Mouse (Mus musculus): ENCODE measurements around the gene Kalrn.

The Kalrn gene

DNA sequence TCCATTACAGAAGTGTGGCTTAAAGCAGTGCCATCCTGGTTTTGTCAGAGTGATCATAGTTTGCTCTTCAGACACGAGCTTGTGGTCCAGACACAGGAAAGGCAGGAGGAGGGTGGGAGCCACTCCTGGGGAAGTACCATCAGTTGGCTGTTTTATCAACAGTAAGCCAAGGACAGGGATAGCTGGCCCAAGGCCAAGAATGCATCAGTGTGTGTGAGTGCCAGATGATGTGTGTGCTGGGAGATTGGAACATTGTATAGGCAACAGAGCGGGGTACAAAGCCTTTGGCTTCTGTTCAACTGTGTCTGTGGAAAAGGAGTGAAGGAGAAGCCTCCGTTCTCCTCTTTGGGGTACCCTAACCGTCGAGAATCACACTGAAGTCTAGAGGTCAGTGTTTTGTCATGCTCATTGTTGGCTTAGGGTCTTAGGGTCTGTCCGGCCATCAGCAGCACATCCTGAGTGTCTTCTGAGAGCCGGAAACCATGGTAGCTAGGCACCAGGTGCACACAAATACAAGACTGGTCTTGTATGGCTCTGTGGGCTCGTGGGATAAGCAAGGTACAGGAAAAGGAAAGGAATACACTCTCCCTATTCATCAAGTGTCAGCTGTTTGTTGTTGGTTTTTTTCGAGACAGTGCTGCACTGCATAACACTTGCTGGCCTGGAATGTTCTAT is 644.4 kb downstream of the Kalrn start:
- peak; percentile 61 for DNase-seq

DNA sequence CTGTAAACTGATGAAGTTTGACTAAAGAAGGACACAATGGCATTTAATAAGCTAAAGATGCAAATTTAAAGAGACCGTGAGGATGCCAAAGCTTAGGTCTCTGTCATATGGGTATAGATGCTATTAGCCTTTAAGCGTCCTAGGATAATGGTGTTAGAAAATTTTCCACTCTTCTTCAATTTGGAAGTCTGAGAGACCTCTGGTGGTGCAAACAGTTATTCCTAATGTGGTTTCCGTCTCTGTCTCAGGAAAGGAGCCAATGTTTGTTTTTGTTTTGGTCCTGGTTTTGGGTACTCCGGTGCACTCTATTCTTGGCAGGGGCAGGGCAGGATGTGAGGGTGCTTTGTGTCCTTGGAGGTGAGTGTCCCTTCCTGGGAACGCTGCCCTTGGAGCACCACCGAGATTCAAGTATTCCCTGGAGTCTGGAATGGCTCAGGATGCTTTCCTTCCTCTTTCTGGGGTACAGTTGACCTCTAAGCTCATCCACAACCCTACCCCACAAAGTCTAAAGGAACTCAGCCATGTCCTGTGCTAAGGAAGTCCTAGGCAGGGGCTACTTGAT is 646.0 kb downstream of the Kalrn start:
- DNase-seq, result no peak

DNA sequence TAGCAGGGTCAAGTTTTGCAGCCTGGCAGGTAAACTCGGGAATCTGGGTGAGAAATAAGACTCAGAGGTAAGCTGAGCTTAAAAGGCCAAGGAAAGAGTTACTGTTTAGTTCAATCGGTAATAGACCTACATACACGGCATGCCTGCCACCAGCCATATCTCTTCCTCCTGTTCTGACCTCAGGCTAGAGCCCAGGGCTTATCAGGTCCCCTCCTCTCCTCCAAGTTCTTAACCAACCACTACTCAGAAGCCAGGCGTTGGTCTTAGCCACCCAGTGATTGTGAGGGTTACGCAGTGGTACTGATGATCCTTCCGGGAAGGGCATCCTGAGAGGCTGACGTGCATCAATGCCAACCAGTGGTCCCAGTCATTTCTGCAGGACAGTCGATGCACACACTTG is 649.6 kb downstream of the Kalrn start:
- no peak for DNase-seq

DNA sequence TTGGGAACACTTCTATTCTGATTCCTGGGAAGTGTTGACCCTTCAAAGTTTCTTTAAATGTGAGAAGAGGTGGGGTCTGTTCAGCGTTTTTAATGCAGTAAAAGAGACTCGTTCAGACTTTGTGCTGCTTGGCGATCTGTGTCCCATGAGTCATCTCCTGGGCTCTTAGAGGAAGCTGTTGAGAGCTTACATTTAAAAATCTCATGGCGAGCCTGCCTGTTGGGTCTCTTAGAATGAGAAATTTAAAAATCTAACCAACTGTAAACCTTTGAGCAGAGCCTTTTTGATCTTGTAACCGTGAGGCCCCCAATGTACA is 650.4 kb downstream of the Kalrn start:
- no peak for DNase-seq

DNA sequence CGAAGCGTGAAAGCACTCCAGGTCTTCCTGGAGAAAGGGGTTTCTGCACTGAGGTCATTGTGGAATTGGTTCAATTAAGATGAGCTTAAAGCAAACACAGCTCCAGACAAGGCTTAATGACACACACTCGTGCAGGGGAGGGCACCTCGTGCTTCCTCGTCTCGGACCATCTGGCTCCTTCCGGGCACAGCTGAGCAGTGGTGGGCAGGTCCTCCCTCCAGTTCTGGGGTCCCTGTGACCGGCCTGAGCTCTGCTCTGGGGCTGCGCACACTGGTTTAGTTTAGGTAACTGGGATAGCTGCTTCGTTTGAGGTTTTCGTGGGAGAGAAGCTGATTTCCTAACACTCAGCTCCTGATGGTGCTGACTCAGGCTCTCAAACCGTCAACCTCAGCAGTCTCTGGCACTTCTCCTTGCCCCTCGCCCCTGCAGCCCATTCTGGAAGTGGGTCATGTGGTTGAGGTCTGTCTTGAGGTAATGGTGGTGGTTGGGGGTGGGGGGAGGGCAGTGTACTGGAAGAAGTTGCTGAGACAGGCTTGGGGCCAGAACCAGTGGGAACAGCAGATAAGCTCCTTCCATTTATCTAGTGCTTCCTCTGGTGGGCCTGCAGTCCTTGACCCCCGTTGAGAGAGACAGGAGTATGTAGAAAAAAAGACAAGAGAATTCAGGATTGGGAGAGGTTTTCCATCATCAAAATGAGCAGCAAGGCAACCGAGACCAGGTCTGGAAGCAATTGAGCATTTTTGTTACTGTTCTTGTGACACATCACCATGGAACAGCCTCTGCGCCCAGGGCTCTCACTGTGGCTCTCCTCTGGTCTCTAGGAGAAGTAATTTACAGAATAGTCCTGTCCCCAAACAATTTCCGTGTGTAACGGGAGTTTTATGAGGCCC is 651.0 kb downstream of the Kalrn start:
- DNase-seq, result peak; percentile 56

DNA sequence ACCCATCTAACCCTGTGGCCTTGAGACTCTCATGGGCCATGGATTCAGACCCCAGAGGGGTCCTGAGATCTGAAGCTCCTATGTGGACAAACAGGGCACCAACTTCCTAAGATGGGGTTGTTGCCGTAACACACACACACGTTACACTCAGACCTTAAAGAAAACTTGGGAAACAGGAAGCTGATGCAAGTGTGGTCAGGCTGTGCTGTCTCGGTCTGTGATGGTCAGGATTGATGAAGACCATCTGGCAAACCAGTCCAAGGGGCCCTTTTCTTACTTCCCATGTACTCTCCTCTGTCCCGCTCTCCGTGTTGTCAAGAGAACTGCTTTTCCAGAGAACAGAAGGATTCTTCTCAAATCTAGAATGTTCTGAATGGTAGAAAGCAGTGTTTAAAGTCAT is 651.8 kb downstream of the Kalrn start:
- no peak for DNase-seq

All from kidney, postnatal 10 days (tissue).